Mouse (Mus musculus) adrenal gland, postnatal 25 days (tissue): Measurements from ENCODE around the gene Gdpd5. TPM values are rescaled to one million over a fixed set of nuclear protein-coding genes. Genes with fewer than 3 reads are reported as not detected.
"Not testable (repeated sequence)": the region's sequence is repeated elsewhere in the genome, so short reads cannot be mapped to it uniquely, and the experiment has no call there.

ENCODE experiments used
- DNase-seq: peaks from one replicate; pipeline ENCODE4 v3.0.0; 2021; ENCODE audit warnings: mixed read lengths
- total RNA-seq: library from RNA; stranded (reverse); gene quantifications from 2 replicates; pipeline ENCODE4 v1.2.3, GENCODE M21; 2021

Gene Gdpd5
- total RNA-seq, 1 experiment from 2014 or later = 9.9 TPM

- DNase-seq = no peak
Observed at GRCm38 (mm10) chr7:99366716-99367115, 14.5 kb upstream of the Gdpd5 start.

DNA sequence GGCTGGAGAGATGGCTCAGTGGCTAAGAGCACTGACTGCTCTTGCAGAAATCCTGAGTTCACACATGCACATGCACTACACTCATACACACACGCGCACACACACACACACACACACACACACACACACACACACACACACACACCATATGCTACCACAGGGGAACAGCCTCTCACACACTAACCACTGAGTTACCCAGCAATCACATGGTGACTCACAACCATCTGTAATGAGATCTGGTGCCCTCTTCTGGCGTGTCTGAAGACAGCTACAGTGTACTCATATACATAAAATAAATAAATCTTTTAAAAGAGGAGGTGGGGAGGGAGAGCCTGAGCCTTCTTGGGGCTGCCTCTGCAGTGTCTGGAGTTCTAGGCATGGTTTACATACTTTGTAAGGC, 6.9 kb upstream of the Gdpd5 start:
- not testable (repeated sequence) for DNase-seq

- peak; percentile 76 for DNase-seq
Observed at GRCm38 (mm10) chr7:99375455-99375854, 5.8 kb upstream of the Gdpd5 start.

DNA sequence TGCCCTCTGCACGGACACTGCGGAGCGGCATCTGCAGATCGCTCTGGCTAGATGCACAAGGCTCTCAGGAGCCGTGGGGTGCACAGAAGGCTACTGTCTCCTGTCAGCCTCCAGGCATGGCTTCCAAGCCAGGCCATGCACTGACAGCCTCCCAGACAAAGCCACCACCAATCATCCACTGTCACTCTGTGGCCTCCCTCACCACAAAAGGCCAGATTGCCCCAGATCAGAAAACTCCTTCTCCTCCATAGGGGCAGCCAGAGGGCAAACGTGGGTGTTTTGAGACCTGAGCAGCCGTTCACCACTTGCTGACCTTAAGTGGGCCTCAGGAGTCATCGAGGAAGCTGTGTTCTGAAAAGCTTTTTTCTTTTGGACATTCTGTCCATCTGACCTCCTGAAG, 2.3 kb upstream of the Gdpd5 start:
- no peak for DNase-seq

GRCm38 (mm10) chr7:99380491-99381213, 562 bp upstream of the Gdpd5 start:
- peak; percentile 24 for DNase-seq

- DNase-seq = peak; percentile 23
Observed at GRCm38 (mm10) chr7:99382088-99383000, 1.1 kb downstream of the Gdpd5 start.

DNA sequence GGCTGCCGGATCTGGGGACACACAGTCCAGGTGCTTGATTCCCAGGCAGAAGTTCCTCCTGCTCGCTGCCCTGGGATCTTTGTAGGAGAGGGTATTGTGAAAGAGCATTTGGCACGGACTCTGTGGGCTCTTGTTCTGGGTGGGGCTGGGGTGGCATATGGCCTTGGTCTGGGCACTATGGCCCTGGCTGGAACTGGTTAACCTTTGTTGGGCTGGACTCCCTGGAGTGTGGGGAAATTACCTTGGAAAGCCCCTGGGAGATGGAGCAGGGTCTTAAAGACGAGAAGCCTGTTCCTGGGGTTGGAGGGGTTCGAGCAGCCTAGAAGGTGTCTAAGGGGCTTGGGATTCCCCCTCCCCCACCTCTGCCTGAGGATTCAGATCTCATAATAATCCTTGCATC, 2.0 kb downstream of the Gdpd5 start:
- peak; percentile 14 for DNase-seq

DNA sequence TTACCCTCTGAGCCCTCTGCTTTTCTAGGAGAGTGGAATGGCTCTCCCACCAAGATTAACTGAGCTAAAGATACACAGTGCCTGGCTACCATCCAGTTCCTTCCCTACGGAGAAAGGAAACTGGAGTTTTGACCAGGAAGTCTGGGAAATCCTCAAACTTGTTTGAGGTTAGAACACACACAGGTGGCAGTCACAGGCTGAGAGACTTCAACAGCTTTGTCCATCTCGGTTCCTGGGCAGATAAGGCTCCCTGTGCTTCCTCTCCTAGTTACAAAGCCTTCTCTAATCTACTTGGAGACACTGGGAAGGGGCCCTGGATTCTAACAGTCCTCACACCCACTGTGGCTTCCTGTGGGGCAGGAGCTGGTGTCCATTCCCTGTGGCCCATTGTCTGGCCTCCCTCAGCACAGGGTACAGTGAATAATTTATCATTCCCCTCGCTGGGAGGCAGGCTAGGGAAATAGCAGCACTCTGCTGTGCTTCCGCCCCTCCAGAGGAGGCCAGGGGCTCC, 2.9 kb downstream of the Gdpd5 start:
- no peak for DNase-seq

GRCm38 (mm10) chr7:99386030-99386429, 4.8 kb downstream of the Gdpd5 start:
- DNase-seq = peak; percentile 31

DNA sequence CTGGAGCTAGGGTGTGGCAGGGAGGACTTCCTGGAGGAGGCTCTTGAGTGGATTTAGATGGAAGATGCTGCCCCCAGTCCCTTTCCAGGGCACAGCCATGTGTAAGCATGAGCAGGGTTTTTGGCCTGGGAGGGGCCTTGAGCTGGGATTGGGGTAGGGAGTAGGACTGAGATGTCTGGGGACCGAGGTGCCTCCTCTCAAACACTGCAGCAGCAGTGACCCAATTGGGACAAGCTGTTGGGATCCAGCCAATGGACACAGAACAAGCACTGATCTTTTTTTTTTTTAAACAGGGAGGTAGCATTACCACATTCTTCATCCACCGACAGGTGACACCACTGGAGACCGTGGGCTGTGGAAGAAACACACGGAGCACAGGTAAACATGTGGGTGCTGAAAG, 5.6 kb downstream of the Gdpd5 start:
- no peak for DNase-seq

- no peak for DNase-seq
Observed at GRCm38 (mm10) chr7:99387356-99387755, 6.1 kb downstream of the Gdpd5 start.

DNA sequence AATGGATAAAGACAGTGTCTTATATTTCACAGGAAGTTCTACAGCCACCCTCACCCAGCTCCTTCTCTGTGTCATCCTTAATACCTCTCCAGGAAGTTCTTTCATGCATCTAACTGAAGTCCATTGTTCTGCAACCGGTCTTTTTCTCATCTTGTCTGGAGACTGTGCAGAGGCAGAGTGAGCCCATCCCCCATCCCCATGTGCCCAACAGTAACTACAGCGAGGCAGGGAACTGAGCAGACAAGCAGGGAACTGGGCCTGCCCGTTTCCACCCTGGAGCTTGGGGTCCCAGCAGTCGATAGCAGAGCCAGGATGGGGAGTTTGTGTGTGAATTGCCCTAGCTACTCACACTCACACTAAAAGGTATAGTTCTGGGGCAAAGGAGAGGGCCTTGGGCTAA, 9.3 kb downstream of the Gdpd5 start:
- DNase-seq = no peak

GRCm38 (mm10) chr7:99392696-99393095, 11.5 kb downstream of the Gdpd5 start:
- no peak for DNase-seq

DNA sequence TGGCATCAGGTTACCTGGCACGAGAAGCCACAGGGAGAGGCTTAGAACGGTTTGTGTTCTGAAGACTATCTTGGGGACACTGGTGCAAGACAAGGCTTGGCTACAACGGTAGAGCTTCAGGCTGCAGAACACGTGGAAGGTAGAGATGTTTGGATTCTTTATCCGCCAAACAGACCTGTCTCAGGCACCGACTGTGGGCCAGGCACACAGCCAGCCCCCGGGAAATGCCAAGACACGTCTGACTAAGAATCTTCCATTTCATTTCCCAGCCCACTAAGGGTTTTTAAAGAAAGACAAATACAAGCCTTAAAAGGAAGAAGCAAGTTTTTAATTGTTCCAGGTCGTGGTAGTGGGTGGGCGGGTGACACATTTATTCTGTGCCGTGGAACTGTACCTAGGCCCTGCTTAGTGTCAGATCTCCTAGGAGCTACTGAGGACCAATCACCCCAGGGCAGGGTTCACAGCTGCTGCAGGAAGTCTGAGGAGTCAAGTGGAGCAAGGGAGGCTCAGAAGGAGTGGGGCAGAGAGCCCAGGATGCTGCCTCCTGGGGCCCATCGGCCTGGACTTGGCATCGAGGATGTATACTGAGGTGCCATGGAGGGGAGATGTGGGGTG, 12.6 kb downstream of the Gdpd5 start:
- DNase-seq = no peak

DNA sequence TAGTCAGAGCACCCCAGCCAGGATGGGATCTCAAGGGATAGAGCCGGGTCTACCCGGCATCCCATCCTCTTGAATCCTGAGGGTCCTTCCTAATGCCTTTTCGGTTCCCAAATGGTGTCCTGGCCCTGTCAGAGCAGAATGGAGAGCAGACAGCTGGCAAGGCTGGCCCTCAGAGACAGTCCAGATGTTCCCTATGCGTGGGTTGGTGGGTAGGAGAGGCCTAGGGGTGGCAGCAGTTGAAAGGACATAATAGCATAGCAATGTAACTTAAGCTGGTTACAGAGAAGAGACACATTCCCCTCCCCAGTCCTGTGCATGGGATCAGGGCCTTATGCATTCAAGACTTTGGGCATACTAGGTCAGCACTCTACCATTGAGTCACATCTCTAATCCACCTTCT, 14.2 kb downstream of the Gdpd5 start:
- DNase-seq = no peak

- no peak for DNase-seq
Observed at GRCm38 (mm10) chr7:99395908-99396616, 14.8 kb downstream of the Gdpd5 start.

DNA sequence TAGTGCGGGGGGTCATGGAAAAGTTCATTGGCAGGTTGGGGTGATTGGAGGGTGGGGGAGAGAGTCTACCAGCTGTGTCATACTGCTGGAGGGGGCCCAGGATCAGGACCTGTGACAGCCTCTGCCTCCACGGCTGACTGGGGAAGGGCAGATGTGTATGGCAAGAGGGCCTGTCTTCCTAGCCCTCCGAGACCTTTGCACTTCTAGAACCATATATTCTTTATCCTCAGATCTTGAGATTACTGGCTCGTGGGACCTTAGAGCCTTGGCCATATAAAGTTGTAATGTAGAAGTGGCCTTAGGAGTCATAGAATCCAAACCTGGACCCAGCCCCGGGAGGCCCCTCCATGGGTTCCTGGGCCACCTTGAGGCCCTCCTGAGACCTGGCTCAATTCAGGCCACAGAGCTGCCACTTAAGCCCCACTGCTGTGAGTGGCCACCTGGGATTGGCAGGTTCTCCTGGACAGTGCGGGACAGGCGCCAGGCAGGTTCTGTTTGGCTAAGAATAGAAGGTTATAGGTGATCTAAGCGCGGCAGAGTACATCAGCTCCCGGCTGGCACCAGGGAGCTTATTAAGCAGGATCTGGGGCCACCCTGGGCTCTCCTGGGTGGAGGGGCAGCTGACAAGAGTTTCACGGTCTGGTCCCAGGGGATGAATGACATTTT, 15.9 kb downstream of the Gdpd5 start:
- DNase-seq = no peak

GRCm38 (mm10) chr7:99401373-99401772, 20.2 kb downstream of the Gdpd5 start:
- DNase-seq = no peak

DNA sequence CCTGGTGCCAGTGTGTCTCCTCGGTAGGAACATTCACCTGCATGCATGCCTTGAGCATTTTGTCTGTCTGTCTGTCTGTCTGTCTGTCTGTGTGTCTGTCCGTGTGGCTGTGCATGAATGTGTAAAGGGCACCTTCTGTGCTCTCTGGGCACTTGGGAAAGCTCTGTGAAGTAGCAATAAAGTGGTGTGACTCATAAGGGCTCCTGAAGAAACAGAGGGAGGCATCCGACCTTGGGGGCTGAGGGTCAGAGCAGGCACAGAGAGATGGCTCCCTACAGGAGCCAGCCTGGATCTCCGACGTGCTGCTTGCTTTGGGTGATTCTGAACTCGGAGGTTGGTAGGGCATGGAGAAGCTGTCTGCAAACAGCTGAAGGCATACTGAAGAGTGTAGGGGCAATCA, 21.3 kb downstream of the Gdpd5 start:
- peak; percentile 25 for DNase-seq

GRCm38 (mm10) chr7:99403254-99403653, 22.0 kb downstream of the Gdpd5 start:
- no peak for DNase-seq

DNA sequence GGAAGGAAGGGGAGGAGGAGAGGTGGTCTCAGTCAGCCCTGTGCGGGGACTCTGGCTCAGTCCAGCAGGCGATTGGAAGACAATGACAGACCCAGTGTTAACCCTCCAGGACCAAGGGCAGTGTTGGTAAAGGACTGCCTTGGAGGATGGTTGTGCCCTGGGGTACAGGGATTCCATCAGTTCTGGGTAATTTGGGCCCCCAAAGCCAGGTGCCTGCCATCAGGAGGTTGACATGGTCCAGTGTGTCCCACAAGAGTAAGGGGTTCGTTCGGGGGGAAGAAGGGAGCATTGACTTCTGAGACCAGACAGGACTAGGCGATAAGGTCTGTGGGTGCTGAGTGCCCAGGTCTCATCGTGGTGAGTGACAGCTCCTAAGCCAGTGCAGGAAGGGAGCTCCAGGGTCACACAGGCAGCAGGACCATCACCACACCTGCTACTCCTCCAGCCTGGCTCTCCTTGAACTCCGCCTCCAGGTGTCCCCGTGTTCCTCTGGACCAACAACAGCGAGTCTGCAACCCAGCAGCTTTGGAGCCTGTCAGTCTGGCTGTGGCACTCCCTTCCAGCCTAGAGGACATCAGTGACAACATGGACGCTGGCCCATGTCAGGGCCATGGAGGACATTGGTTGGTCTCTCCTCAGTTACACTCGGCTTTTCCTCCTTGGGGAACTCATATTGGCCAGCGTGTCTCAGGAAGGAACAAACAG, 23.0 kb downstream of the Gdpd5 start:
- no peak for DNase-seq
